Mouse (Mus musculus) midbrain, embryonic 15.5 days (tissue): ENCODE measurements around the gene Bfsp2. TPM values are rescaled to one million over a fixed set of nuclear protein-coding genes. Genes with fewer than 3 reads are reported as not detected.
A peak's percentile ranks its signal among the peaks of the same experiment; 100 is the strongest.
"Not testable (repeated sequence)": the region's sequence is repeated elsewhere in the genome, so short reads cannot be mapped to it uniquely, and the experiment has no call there.

ENCODE experiments used
- ATAC-seq: fragments of 200-750 bp; cut with Nextera tagmentation; replicated peaks from 2 replicates; pipeline ENCODE4 v1.8.0; 2017; ENCODE audit warnings: moderate TSS enrichment
- H3K27ac ChIP-seq: fragments of 300-500 bp; sonication (generic); 2 replicates; pipeline ENCODE4 v1.5.1; 2015; ENCODE audit warnings: mild to moderate bottlenecking, inconsistent platforms
- H3K27me3 ChIP-seq: fragments of 300-500 bp; sonication (generic); replicated peaks from 2 replicates; pipeline ENCODE4 v1.6.1; 2015; ENCODE audit warnings: inconsistent platforms
- H3K36me3 ChIP-seq: fragments of 300-500 bp; sonication (generic); replicated peaks from 2 replicates; pipeline ENCODE4 v1.6.1; 2015; ENCODE audit warnings: inconsistent platforms
- H3K4me1 ChIP-seq: fragments of 300-500 bp; sonication (generic); 2 replicates; pipeline ENCODE4 v1.6.1; 2015; ENCODE audit warnings: inconsistent platforms
- H3K4me2 ChIP-seq: fragments of 300-500 bp; sonication (generic); 2 replicates; pipeline ENCODE4 v1.6.1; 2015; ENCODE audit warnings: inconsistent platforms, mild to moderate bottlenecking, moderate library complexity
- H3K4me3 ChIP-seq: fragments of 300-500 bp; sonication (generic); 2 replicates; pipeline ENCODE4 v1.5.1; 2015; ENCODE audit warnings: mild to moderate bottlenecking, inconsistent platforms
- H3K9ac ChIP-seq: fragments of 300-500 bp; sonication (generic); 2 replicates; pipeline ENCODE4 v1.6.1; 2015; ENCODE audit warnings: mild to moderate bottlenecking, inconsistent platforms
- H3K9me3 ChIP-seq: fragments of 300-500 bp; sonication (generic); 2 replicates; pipeline ENCODE4 v1.6.1; 2016; ENCODE audit warnings: inconsistent platforms
- WGBS: fragments of 180-500 bp; shearing (Covaris S2); methylation state at CpG from one replicate; pipeline ENCODE4 v1.1.7; 2015; ENCODE audit warnings: mixed read lengths; 5-methylcytosine and 5-hydroxymethylcytosine counted together
- polyA plus RNA-seq: library from polyadenylated mRNA; unstranded; fragments of >200 nt; fragmentation: Nextera tagmentation; extraction: Ambion mirVana; gene quantifications from 2 replicates; pipeline ENCODE4 v1.2.1, GENCODE M21; 2015

Gene Bfsp2
- polyA plus RNA-seq, 1 experiment from 2014 or later = 2.3 TPM

DNA sequence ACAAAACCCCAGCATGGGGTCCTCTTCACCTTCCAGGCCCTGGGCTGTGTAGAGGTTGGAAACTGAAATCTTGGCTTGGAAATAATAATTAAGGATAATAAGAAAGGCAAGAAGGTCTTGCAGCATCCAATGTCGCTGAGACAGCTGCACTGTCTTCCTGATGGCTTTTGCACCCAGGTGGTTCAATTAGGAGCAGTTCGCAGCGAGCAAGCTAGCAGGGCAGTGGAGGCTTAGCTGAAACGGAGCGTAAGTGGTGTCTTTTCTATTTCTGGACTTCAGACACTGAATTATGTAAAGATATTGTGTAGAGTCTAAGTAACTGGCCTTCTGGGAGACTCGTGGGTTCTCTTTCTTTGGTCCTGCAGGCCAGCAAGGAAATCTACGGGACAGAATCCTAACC, 56.8 kb downstream of the Bfsp2 start:
- no peaks in the 10 kb centered on the region for H3K9me3 ChIP-seq
- H3K36me3 ChIP-seq = no peaks in the 10 kb centered on the region
- H3K4me1 ChIP-seq = peaks cover 11% of the 10 kb centered on the region
- no peak overlapping the region for H3K4me3 ChIP-seq
- peak; percentile 33; the same call in 1 of the 2 replicates for ATAC-seq
- 50% methylated on average over 7 of the region's 7 CpGs for WGBS
- H3K27ac ChIP-seq = peak overlapping the region; percentile 67
- no peaks in the 10 kb centered on the region for H3K27me3 ChIP-seq
- H3K4me2 ChIP-seq = peak overlapping the region; percentile 15; the same call in 1 of the 2 replicates
- H3K9ac ChIP-seq = no peak overlapping the region

DNA sequence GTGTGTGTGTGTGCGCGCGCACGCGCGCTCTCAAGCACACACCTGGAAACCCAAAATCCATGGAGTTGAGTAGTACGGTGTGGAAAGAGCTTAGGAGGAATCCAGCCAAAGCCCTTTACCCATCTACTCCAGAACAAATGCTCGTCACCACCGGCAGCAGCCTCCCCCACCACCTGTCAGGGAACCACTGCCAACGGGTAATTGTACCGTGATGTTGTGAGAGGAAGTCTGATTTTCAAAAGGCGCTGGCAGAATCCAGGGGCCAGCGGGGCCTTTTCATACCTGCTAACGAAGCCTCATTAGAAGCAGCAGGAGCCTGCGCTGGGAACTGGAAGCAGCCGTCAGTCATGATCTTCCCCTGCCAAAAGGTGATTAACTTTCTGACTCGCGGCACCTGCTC, 57.4 kb downstream of the Bfsp2 start:
- peak; percentile 75 for ATAC-seq
- H3K4me2 ChIP-seq = peak overlapping the region; percentile 15; the same call in 1 of the 2 replicates
- no peaks in the 10 kb centered on the region for H3K27me3 ChIP-seq
- no peaks in the 10 kb centered on the region for H3K36me3 ChIP-seq
- no peaks in the 10 kb centered on the region for H3K9me3 ChIP-seq
- H3K4me1 ChIP-seq = peaks cover 11% of the 10 kb centered on the region
- WGBS = 41% methylated on average over 18 of the region's 18 CpGs
- no peak overlapping the region for H3K9ac ChIP-seq
- peak overlapping the region; percentile 67 for H3K27ac ChIP-seq
- no peak overlapping the region for H3K4me3 ChIP-seq

DNA sequence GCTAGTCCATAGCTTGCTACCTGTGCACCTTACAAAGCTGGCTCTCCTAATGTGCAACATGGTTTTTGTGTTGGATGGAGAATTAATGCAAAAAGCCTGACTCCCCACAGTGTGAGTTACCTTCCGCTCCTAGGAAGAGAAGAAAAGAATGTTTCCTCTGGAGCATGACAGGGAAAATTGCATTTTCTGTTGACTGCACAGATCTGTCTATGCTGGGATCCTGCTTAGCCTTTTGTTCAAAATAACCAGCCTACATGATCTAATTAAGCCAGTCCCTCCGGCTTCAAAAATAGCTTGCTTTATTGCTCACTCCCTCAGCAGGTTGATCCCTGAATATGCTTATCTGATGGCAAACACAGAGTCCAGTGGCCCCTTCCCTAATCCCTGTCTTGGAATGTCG, 59.4 kb downstream of the Bfsp2 start:
- ATAC-seq = no peak
- Histone ChIP-seq H3K27me3 (no peaks in the 10 kb centered on the region), H3K9ac (no peak overlapping the region), H3K27ac (peak overlapping the region; percentile 55), H3K36me3 (no peaks in the 10 kb centered on the region), H3K4me2 (no peak overlapping the region), H3K4me3 (no peak overlapping the region), H3K4me1 (peaks cover 11% of the 10 kb centered on the region), H3K9me3 (no peaks in the 10 kb centered on the region)
- whole genome bisulfite sequencing = 26% methylated on average over 3 of the region's 3 CpGs

- H3K36me3 ChIP-seq = no peaks in the 10 kb centered on the region
- H3K9me3 ChIP-seq = no peaks in the 10 kb centered on the region
- peaks cover 20% of the 10 kb centered on the region for H3K4me1 ChIP-seq
- ATAC-seq = no peak
- H3K27me3 ChIP-seq = no peaks in the 10 kb centered on the region
- H3K9ac ChIP-seq = no peak overlapping the region
- no peak overlapping the region for H3K27ac ChIP-seq
- WGBS = 93% methylated on average over 2 of the region's 2 CpGs
- H3K4me3 ChIP-seq = no peak overlapping the region
- no peak overlapping the region for H3K4me2 ChIP-seq
Measured at GRCm38 (mm10) chr9:103418786-103419185, 61.4 kb downstream of the Bfsp2 start.

DNA sequence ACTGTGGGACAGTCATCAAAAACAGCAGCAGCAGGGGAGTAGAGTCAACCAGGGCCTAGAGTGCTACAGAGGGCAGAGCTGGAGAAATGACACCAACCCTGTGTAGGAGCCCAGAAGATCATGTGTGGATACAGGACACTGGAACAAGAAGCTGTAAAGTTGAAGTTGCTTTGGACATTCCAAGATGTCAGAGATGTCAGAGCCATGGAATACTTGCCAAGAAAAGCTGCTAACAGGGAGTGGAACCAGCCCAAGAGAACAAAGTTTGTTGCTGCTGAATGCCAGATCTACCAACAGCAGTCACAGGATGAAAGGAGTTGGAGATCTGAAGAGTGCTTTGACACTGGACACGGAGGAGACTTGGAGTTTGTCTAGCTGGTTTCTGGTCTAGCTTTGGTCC, 62.0 kb downstream of the Bfsp2 start:
- not testable (repeated sequence) for H3K27me3 ChIP-seq, H3K36me3 ChIP-seq, H3K4me2 ChIP-seq, H3K9me3 ChIP-seq, H3K4me3 ChIP-seq, H3K27ac ChIP-seq, ATAC-seq, H3K9ac ChIP-seq
- H3K4me1 ChIP-seq = peaks cover 20% of the 10 kb centered on the region
- 91% methylated on average over 1 of the region's 1 CpGs for WGBS

DNA sequence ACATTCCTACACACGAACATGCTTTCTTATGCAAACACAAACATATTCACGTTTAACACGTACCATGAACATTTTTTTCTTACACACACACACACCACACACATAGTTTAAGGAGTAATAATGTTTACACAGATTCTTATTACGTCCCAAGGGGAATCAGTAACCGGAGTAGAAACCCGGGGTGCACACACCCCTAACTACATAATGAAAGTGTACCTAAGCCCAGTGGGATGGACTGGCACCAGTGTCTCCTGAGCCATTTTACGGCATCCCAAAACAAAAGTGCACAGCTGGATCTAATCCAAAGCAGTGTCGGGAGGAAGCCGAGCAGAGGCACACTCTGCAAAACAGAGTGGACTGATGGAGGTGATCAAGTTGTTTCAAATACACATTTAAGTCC, 66.8 kb downstream of the Bfsp2 start:
- peaks cover 21% of the 10 kb centered on the region for H3K4me1 ChIP-seq
- H3K27me3 ChIP-seq = no peaks in the 10 kb centered on the region
- no peaks in the 10 kb centered on the region for H3K9me3 ChIP-seq
- ATAC-seq = no peak
- no peaks in the 10 kb centered on the region for H3K36me3 ChIP-seq
- H3K27ac ChIP-seq = no peak overlapping the region
- 39% methylated on average over 9 of the region's 9 CpGs for WGBS
- H3K4me2 ChIP-seq = no peak overlapping the region
- H3K9ac ChIP-seq = no peak overlapping the region
- H3K4me3 ChIP-seq = no peak overlapping the region

- peak overlapping the region; percentile 45; the same call in 1 of the 2 replicates for H3K27ac ChIP-seq
- no peak for ATAC-seq
- no peak overlapping the region for H3K4me3 ChIP-seq
- peaks cover 20% of the 10 kb centered on the region for H3K4me1 ChIP-seq
- H3K9me3 ChIP-seq = no peaks in the 10 kb centered on the region
- WGBS = 78% methylated on average over 2 of the region's 2 CpGs
- no peaks in the 10 kb centered on the region for H3K36me3 ChIP-seq
- no peak overlapping the region for H3K9ac ChIP-seq
- H3K27me3 ChIP-seq = no peaks in the 10 kb centered on the region
- H3K4me2 ChIP-seq = no peak overlapping the region
Measured at GRCm38 (mm10) chr9:103409119-103409518, 71.1 kb downstream of the Bfsp2 start.

GRCm38 (mm10) chr9:103408136-103408777, 72.0 kb downstream of the Bfsp2 start:
- 47% methylated on average over 4 of the region's 4 CpGs for WGBS
- H3K27ac ChIP-seq = peak overlapping the region; percentile 45; the same call in 1 of the 2 replicates
- H3K4me3 ChIP-seq = no peak overlapping the region
- no peaks in the 10 kb centered on the region for H3K36me3 ChIP-seq
- no peak overlapping the region for H3K4me2 ChIP-seq
- peaks cover 12% of the 10 kb centered on the region for H3K4me1 ChIP-seq
- H3K27me3 ChIP-seq = no peaks in the 10 kb centered on the region
- no peaks in the 10 kb centered on the region for H3K9me3 ChIP-seq
- no peak overlapping the region for H3K9ac ChIP-seq
- ATAC-seq = no peak

DNA sequence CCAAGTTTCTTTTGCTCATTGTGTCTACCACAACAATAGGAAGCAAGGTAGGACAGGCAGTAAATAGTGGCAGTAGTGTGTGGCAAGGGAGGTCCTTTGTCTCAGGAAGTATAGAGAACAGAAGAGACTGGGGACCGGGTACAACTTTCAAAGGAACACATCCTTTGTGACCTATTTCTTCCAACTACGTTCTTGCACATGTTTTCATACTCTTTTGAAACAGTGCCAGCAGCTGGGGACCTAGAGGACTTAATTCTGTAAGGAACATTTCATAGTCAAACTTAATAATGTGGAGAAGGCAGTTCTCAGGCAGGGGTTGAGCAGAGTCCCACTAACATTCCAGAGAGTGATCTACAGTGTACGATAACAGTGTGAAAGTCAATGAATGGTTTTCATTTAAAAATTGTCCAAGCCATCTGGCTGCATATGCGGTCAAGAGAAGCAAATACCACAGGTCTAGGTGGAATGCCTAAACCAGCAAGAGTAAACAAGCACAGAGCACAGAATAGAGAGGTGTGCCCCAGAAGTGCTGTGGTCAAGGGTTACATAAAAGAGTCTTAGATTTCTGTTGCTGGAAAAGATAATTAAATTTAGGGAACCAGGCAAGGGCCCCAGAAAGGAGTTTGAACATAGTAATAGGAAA, 76.8 kb downstream of the Bfsp2 start:
- no peak overlapping the region for H3K9ac ChIP-seq
- ATAC-seq = no peak
- H3K4me1 ChIP-seq = peaks cover 7% of the 10 kb centered on the region; the same call in 1 of the 2 replicates
- H3K4me2 ChIP-seq = no peak overlapping the region
- no peak overlapping the region for H3K4me3 ChIP-seq
- no peaks in the 10 kb centered on the region for H3K36me3 ChIP-seq
- H3K27me3 ChIP-seq = no peaks in the 10 kb centered on the region
- no peaks in the 10 kb centered on the region for H3K9me3 ChIP-seq
- WGBS = 73% methylated on average over 4 of the region's 4 CpGs
- no peak overlapping the region for H3K27ac ChIP-seq

DNA sequence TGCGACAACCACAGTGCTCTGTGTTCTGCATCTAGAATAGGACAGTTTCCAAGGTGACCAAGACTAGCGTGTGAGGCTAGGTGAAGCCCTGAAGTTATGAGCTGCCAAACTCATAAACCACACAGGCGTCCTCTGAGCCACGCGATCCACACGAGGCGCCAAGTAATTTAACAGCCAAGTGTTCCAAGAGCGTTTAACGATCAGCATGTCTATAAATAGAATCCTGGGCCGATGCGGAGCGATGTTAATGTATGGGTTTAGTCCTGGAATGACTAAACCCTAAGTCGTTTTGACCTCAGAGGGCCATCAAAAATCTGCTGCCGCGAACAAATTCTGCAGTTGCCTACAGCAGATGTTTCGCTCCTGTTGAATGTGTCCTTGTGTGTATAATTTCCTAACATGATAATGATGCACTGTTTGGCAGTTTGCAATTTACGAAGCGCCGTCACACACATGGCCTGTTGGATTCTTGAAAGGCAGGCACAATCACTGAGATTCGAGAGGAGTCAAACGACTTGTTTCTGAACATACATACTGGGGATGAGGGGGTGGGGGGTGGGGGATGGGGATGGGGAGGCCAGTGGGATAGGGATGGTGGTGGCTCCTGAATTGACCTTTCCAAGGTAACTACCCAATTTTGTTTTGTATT, 81.6 kb downstream of the Bfsp2 start:
- H3K4me2 ChIP-seq = no peak overlapping the region
- peaks cover 4% of the 10 kb centered on the region; the same call in 1 of the 2 replicates for H3K4me1 ChIP-seq
- H3K4me3 ChIP-seq = no peak overlapping the region
- no peaks in the 10 kb centered on the region for H3K9me3 ChIP-seq
- no peaks in the 10 kb centered on the region for H3K27me3 ChIP-seq
- no peak overlapping the region for H3K9ac ChIP-seq
- no peak for ATAC-seq
- H3K27ac ChIP-seq = no peak overlapping the region
- WGBS = 67% methylated on average over 21 of the region's 21 CpGs
- H3K36me3 ChIP-seq = no peaks in the 10 kb centered on the region

DNA sequence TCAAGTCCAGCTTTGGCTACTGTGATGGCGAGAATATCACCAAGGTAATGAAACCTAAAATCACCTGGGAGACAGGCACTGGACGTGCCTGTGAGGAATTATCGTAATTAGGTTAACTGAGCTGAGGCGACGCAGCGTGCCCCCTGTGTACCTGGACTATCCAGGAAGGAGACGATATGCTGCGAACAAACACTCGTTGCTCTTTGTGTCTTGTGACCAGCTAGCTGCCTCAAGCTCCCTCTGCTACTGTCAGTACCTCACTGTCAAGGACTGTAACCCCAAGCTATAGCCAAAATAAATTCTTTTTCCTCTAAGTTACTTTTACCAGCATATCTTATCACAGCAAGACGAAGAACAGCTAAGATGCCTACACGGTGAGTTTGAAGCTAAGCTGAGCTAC, 87.0 kb downstream of the Bfsp2 start:
- ATAC-seq = no peak
- no peak overlapping the region for H3K27ac ChIP-seq
- H3K9ac ChIP-seq = no peak overlapping the region
- no peaks in the 10 kb centered on the region for H3K27me3 ChIP-seq
- H3K36me3 ChIP-seq = no peaks in the 10 kb centered on the region
- H3K4me1 ChIP-seq = no peaks in the 10 kb centered on the region
- no peak overlapping the region for H3K4me3 ChIP-seq
- WGBS = 88% methylated on average over 11 of the region's 11 CpGs
- H3K9me3 ChIP-seq = no peaks in the 10 kb centered on the region
- no peak overlapping the region for H3K4me2 ChIP-seq

- Histone ChIP-seq H3K4me2 (no peak overlapping the region), H3K4me1 (no peaks in the 10 kb centered on the region), H3K36me3 (no peaks in the 10 kb centered on the region), H3K27ac (no peak overlapping the region), H3K4me3 (no peak overlapping the region), H3K9ac (no peak overlapping the region), H3K9me3 (no peaks in the 10 kb centered on the region), H3K27me3 (no peaks in the 10 kb centered on the region)
- 77% methylated on average over 6 of the region's 6 CpGs for WGBS
- no peak for ATAC-seq
Measured at GRCm38 (mm10) chr9:103391796-103392372, 88.3 kb downstream of the Bfsp2 start.
